Mouse (Mus musculus): Measurements from ENCODE around the gene March9. TPM values are rescaled to one million over a fixed set of nuclear protein-coding genes. Genes with fewer than 3 reads are reported as not detected.

The March9 gene
- polyA plus RNA-seq, 1 experiment = 6.1 TPM

GRCm38 (mm10) chr10:127047954-127048353 lies 12.0 kb downstream of the March9 start, which contains the start of gene Cyp27b1:
TSS of gene Cyp27b1 (plus strand) at chr10:127048250.
- Histone ChIP-seq H3K4me3 (no peak within 1 kb of the TSS), H3K4me2 (ENCODE audit: low read depth) (peak within 1 kb of the TSS; percentile 15), H3K36me3 (ENCODE audit: control insufficient read depth, insufficient read depth) (no peaks in the 10 kb centered on the region), H3K79me2 (ENCODE audit: control insufficient read depth, insufficient read depth) (no peaks in the 10 kb centered on the region), H3ac (ENCODE audit: control insufficient read depth, insufficient read length) (no peak within 1 kb of the TSS), H3K27me3 (ENCODE audit: control insufficient read depth, insufficient read depth, insufficient read length) (peaks cover 9% of the 10 kb centered on the region)
- no peak for TF ChIP-seq MYOG (IDR thresholded peaks at IDR 0.05; ENCODE audit: control insufficient read depth in 1 of 3, insufficient read depth in 1 of 3, insufficient read length in 2 of 3, low read depth in 2 of 3)
- TF ChIP-seq TCF12 (IDR thresholded peaks at IDR 0.05; ENCODE audit: insufficient read depth, poor library complexity, severe bottlenecking) = no peak
- no peak for TF ChIP-seq SRF (IDR thresholded peaks at IDR 0.05; ENCODE audit: control insufficient read depth, insufficient read length, low read depth)
- TF ChIP-seq MYOD1 (IDR thresholded peaks at IDR 0.05; ENCODE audit: control insufficient read depth in 1 of 3, insufficient read length in 2 of 3, low read depth in 2 of 3) = no peak
- no peak for TF ChIP-seq TCF3 (IDR thresholded peaks at IDR 0.05; ENCODE audit: insufficient read length, low read depth)
- TF ChIP-seq POLR2A (IDR thresholded peaks at IDR 0.05; ENCODE audit: insufficient read length, low read depth) = no peak
- TF ChIP-seq E2F4 (IDR thresholded peaks at IDR 0.05; ENCODE audit: insufficient read depth) = no peak
- no peak for TF ChIP-seq REST (IDR thresholded peaks at IDR 0.05; ENCODE audit: insufficient read depth, insufficient read length)
- TF ChIP-seq USF1 (IDR thresholded peaks at IDR 0.05; ENCODE audit: low read depth) = no peak
- TF ChIP-seq CEBPB (IDR thresholded peaks at IDR 0.05; ENCODE audit: insufficient read depth, poor library complexity, severe bottlenecking) = no peak
- TF ChIP-seq MAX (IDR thresholded peaks at IDR 0.05; ENCODE audit: low read depth) = no peak
- no peak for TF ChIP-seq POLR2AphosphoS2 (IDR thresholded peaks at IDR 0.05; ENCODE audit: insufficient read length, low read depth)

- Histone ChIP-seq H3K4me2 (ENCODE audit: low read depth) (peak overlapping the region; percentile 65), H3ac (ENCODE audit: control insufficient read depth, insufficient read length) (no peak overlapping the region), H3K27me3 (ENCODE audit: control insufficient read depth, insufficient read depth, insufficient read length) (no peaks in the 10 kb centered on the region), H3K36me3 (ENCODE audit: control insufficient read depth, insufficient read depth) (no peaks in the 10 kb centered on the region), H3K79me2 (ENCODE audit: control insufficient read depth, insufficient read depth) (peaks cover 4% of the 10 kb centered on the region), H3K4me3 (peak overlapping the region; percentile 92)
- TF ChIP-seq MAX (IDR thresholded peaks at IDR 0.05; ENCODE audit: low read depth) = no peak
- no peak for TF ChIP-seq USF1 (IDR thresholded peaks at IDR 0.05; ENCODE audit: low read depth)
- no peak for TF ChIP-seq SRF (IDR thresholded peaks at IDR 0.05; ENCODE audit: control insufficient read depth, insufficient read length, low read depth)
- TF ChIP-seq MYOD1 (IDR thresholded peaks at IDR 0.05; ENCODE audit: control insufficient read depth in 1 of 3, insufficient read length in 2 of 3, low read depth in 2 of 3) = no peak
- no peak for TF ChIP-seq E2F4 (IDR thresholded peaks at IDR 0.05; ENCODE audit: insufficient read depth)
- TF ChIP-seq MYOG (IDR thresholded peaks at IDR 0.05; ENCODE audit: control insufficient read depth in 1 of 3, insufficient read depth in 1 of 3, insufficient read length in 2 of 3, low read depth in 2 of 3) = no peak
- TF ChIP-seq POLR2AphosphoS2 (IDR thresholded peaks at IDR 0.05; ENCODE audit: insufficient read length, low read depth) = no peak
- no peak for TF ChIP-seq CEBPB (IDR thresholded peaks at IDR 0.05; ENCODE audit: insufficient read depth, poor library complexity, severe bottlenecking)
- no peak for TF ChIP-seq POLR2A (IDR thresholded peaks at IDR 0.05; ENCODE audit: insufficient read length, low read depth)
- no peak for TF ChIP-seq TCF3 (IDR thresholded peaks at IDR 0.05; ENCODE audit: insufficient read length, low read depth)
- TF ChIP-seq TCF12 (IDR thresholded peaks at IDR 0.05; ENCODE audit: insufficient read depth, poor library complexity, severe bottlenecking) = no peak
- TF ChIP-seq REST (IDR thresholded peaks at IDR 0.05; ENCODE audit: insufficient read depth, insufficient read length) = no peak
Measured at GRCm38 (mm10) chr10:127043187-127043586, 16.8 kb downstream of the March9 start.

- no peaks in the 10 kb centered on the region for H3K27me3 ChIP-seq (ENCODE audit: control insufficient read depth, insufficient read depth, insufficient read length)
- H3K4me2 ChIP-seq (ENCODE audit: low read depth) = peak overlapping the region; percentile 65
- no peaks in the 10 kb centered on the region for H3K36me3 ChIP-seq (ENCODE audit: control insufficient read depth, insufficient read depth)
- H3K79me2 ChIP-seq (ENCODE audit: control insufficient read depth, insufficient read depth) = peaks cover 4% of the 10 kb centered on the region
- TF ChIP-seq SRF (IDR thresholded peaks at IDR 0.05; ENCODE audit: control insufficient read depth, insufficient read length, low read depth) = no peak
- no peak for TF ChIP-seq POLR2AphosphoS2 (IDR thresholded peaks at IDR 0.05; ENCODE audit: insufficient read length, low read depth)
- TF ChIP-seq USF1 (IDR thresholded peaks at IDR 0.05; ENCODE audit: low read depth) = no peak
- TF ChIP-seq E2F4 (IDR thresholded peaks at IDR 0.05; ENCODE audit: insufficient read depth) = no peak
- TF ChIP-seq MYOD1 (IDR thresholded peaks at IDR 0.05; ENCODE audit: control insufficient read depth in 1 of 3, insufficient read length in 2 of 3, low read depth in 2 of 3) = no peak
- TF ChIP-seq TCF3 (IDR thresholded peaks at IDR 0.05; ENCODE audit: insufficient read length, low read depth) = no peak
- TF ChIP-seq POLR2A (IDR thresholded peaks at IDR 0.05; ENCODE audit: insufficient read length, low read depth) = no peak
- TF ChIP-seq CEBPB (IDR thresholded peaks at IDR 0.05; ENCODE audit: insufficient read depth, poor library complexity, severe bottlenecking) = no peak
- no peak for TF ChIP-seq MAX (IDR thresholded peaks at IDR 0.05; ENCODE audit: low read depth)
- TF ChIP-seq REST (IDR thresholded peaks at IDR 0.05; ENCODE audit: insufficient read depth, insufficient read length) = no peak
- no peak for TF ChIP-seq TCF12 (IDR thresholded peaks at IDR 0.05; ENCODE audit: insufficient read depth, poor library complexity, severe bottlenecking)
- TF ChIP-seq MYOG (IDR thresholded peaks at IDR 0.05; ENCODE audit: control insufficient read depth in 1 of 3, insufficient read depth in 1 of 3, insufficient read length in 2 of 3, low read depth in 2 of 3) = no peak
- H3K4me3 ChIP-seq = peak overlapping the region; percentile 92
- H3ac ChIP-seq (ENCODE audit: control insufficient read depth, insufficient read length) = peak overlapping the region; percentile 36
Measured at GRCm38 (mm10) chr10:127042468-127043115, 17.4 kb downstream of the March9 start.

GRCm38 (mm10) chr10:127041774-127042338 lies 18.1 kb downstream of the March9 start:
- peak overlapping the region; percentile 92 for H3K4me3 ChIP-seq
- H3K4me2 ChIP-seq (ENCODE audit: low read depth) = peak overlapping the region; percentile 97
- no peaks in the 10 kb centered on the region for H3K27me3 ChIP-seq (ENCODE audit: control insufficient read depth, insufficient read depth, insufficient read length)
- peaks cover 4% of the 10 kb centered on the region for H3K79me2 ChIP-seq (ENCODE audit: control insufficient read depth, insufficient read depth)
- H3K36me3 ChIP-seq (ENCODE audit: control insufficient read depth, insufficient read depth) = no peaks in the 10 kb centered on the region
- H3ac ChIP-seq (ENCODE audit: control insufficient read depth, insufficient read length) = peak overlapping the region; percentile 36
- TF ChIP-seq E2F4 (IDR thresholded peaks at IDR 0.05; ENCODE audit: insufficient read depth) (no peak), USF1 (IDR thresholded peaks at IDR 0.05; ENCODE audit: low read depth) (peak; percentile 45), POLR2A (IDR thresholded peaks at IDR 0.05; ENCODE audit: insufficient read length, low read depth) (peak; percentile 54), TCF3 (IDR thresholded peaks at IDR 0.05; ENCODE audit: insufficient read length, low read depth) (no peak), TCF12 (IDR thresholded peaks at IDR 0.05; ENCODE audit: insufficient read depth, poor library complexity, severe bottlenecking) (no peak), MAX (IDR thresholded peaks at IDR 0.05; ENCODE audit: low read depth) (peak; percentile 68), POLR2AphosphoS2 (IDR thresholded peaks at IDR 0.05; ENCODE audit: insufficient read length, low read depth) (peak; percentile 52), CEBPB (IDR thresholded peaks at IDR 0.05; ENCODE audit: insufficient read depth, poor library complexity, severe bottlenecking) (no peak), MYOG (IDR thresholded peaks at IDR 0.05; ENCODE audit: control insufficient read depth in 1 of 3, insufficient read depth in 1 of 3, insufficient read length in 2 of 3, low read depth in 2 of 3) (no peak), SRF (IDR thresholded peaks at IDR 0.05; ENCODE audit: control insufficient read depth, insufficient read length, low read depth) (peak; percentile 31)
